Mouse (Mus musculus): ENCODE data around the gene Gm9733.
"Not testable (repeated sequence)": the region's sequence is repeated elsewhere in the genome, so short reads cannot be mapped to it uniquely, and the experiment has no call there.

Gene Gm9733

GRCm38 (mm10) chr3:15332063-15332462 lies at the start of gene Gm9733:
Gm9733 (minus strand) TSS chr3:15332302.
- in situ Hi-C loops (cut with MboI, MseI), result no loop called here

DNA sequence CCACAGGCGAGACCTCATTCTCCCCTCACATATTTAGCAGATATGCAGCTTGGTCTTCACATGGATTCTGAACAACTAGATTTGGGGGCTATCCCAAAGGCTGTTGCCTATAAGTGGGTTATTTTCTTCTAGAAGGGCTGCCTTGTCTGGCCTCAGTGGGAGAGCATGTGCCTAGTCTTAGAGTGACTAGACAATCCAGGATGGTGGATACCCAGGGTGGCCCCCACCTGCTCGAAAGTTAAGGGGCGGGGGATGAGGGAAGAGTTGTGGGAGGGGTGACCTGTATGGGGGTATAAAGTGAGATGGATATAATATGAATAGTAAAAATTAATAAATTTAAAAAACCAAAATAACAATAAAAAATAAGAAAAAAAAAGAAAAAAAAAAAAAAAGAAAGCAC lies 23.6 kb upstream of the Gm9733 start:
- in situ Hi-C loops (cut with MboI, MseI), result loop anchor here (5.0 kb wide), 1 partner anchor 427 kb away; no protein-coding TSS in a partner anchor

DNA sequence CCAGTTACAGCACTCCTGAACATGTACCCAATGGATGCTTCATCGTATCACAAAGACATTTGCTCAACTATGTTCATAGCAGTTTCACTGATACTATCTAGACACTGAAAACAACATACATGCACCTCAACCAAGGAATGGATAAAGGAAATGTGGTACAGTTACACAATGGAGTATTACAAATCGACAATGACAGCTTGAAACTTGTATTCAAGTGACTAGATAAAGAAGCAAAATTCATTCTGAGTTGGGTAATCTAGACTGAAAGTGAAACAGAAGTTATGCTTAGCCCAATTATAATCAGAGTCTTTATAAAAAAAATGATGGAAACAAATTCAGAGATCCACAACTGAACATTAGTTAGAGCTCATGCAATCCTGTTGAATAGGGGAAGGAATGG lies 18.2 kb upstream of the Gm9733 start:
- in situ Hi-C loops (cut with MboI, MseI), result not testable (repeated sequence)

DNA sequence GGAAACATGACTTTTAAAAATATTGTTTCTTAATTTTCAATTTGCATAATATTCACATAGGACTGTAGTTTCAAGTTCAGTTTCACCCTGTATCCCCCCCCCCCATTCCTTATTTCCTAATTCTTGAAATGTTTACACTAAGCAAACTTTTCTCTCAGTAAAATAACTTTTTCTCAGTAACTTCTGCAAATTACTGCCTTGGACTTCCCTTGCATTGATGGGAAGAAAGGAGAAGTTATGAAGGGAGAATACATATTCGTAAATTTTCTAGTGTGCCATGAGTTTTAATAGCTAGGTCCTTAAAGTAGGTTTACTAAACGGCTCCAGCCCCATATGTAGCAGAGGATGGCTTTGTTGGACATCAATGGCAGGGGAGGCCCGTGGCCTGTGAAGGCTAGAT lies 13.5 kb upstream of the Gm9733 start:
- in situ Hi-C loops (cut with MboI, MseI), result not testable (repeated sequence)

DNA sequence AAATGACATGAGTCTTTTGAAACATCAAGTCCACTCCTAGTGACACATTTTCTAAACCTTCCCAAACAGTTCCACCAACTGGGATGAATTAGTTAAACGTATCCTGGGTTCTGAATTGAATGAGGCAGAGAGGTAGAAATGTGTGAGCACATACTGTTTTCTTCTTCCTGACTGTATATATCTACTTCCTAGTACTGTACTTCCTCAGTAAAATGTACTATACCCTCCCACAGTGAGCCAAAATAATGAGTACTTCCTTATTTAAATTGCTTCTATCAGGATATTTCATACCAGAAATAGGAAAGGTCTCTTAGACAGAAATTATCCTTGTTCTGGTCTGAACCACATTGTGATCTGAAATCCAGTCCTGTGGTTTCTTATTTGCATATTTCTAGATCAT lies 8.2 kb upstream of the Gm9733 start:
- in situ Hi-C loops (cut with MboI, MseI), result no loop called here

- in situ Hi-C loops (cut with MboI, MseI), result no loop called here
Measured at GRCm38 (mm10) chr3:15334182-15334581, 2.1 kb upstream of the Gm9733 start.

- in situ Hi-C loops (cut with MboI, MseI), result no loop called here
Measured at GRCm38 (mm10) chr3:15331545-15331944, 557 bp downstream of the Gm9733 start.

GRCm38 (mm10) chr3:15329549-15329948 lies 2.6 kb downstream of the Gm9733 start:
- in situ Hi-C loops (cut with MboI, MseI), result loop anchor here (5.0 kb wide), 1 partner anchor 278 kb away; no protein-coding TSS in a partner anchor

GRCm38 (mm10) chr3:15284424-15285328 lies 47.4 kb downstream of the Gm9733 start:
- in situ Hi-C loops (cut with MboI, MseI), result no loop called here

GRCm38 (mm10) chr3:15275899-15276526 lies 56.1 kb downstream of the Gm9733 start:
- in situ Hi-C loops (cut with MboI, MseI), result no loop called here

DNA sequence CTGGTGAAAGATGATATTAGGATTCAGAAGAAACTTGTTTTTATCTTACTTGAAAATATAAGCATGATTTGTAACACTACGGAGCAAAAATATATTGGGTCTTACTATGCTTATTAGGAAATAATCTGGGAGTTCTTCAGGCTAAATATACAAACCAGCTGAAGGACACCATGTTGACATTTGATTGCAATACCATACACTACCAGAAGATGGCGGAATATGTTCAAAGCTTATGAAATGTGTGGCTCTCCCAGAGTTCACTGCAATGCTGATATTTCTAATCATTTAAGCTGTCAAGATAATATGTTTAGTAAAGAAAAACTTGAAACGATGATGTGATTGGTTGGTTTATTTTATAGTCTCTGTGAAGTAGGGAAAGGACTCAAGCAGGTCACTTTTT lies 67.7 kb downstream of the Gm9733 start:
- in situ Hi-C loops (cut with MboI, MseI), result no loop called here

GRCm38 (mm10) chr3:15255726-15256125 lies 76.4 kb downstream of the Gm9733 start:
- in situ Hi-C loops (cut with MboI, MseI), result no loop called here

All from T-helper 1 cell (primary cell).